Mouse (Mus musculus): ENCODE data around the gene 2200002D01Rik.
A peak's percentile ranks its signal among the peaks of the same experiment; 100 is the strongest.
"Not testable (repeated sequence)": the region's sequence is repeated elsewhere in the genome, so short reads cannot be mapped to it uniquely, and the experiment has no call there.

The 2200002D01Rik gene

DNA sequence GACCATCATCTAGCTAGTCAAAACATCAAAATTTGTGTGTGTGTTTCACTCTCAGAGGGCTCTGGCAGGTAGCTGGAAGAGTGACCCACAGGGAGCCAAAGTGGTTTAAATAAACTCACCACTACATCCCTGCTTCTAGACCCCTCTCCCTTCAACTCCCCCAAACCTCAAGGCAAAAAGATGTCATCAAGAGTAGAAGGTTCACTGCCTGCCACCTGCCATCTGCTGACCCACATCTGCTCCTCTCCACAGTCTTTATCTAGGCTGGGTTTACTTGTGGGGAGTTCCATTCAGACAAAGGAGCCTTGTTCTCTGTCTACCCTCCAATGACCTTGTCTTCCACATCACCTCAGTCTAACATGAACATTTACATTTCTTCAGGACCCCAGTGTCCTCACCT, 31.0 kb upstream of the 2200002D01Rik start:
- no peak for DNase-seq (ENCODE audit: low spot score)

- no peak for DNase-seq (ENCODE audit: low spot score)
These were observed 29.2 kb upstream of the 2200002D01Rik start for GRCm38 (mm10) chr7:29277510-29277909.

DNA sequence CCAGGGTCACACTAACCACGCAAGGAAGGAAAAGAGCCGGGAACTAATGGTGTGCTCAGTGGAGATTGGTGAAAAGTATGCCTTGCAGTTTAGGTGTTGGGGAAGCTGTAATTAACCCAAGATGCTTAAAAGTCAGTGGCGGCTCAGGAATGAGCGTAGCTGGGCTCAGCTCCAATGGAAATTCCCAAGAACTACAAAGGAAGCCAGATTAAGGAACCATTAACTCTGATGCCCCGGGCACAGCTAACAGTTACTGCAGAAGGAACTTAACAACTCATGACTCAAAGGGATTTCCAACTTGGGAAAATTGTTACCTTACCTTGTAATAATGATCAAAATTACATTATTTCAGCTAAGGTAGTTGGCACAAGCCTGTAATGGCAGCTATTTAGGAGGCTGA, 28.4 kb upstream of the 2200002D01Rik start:
- DNase-seq (ENCODE audit: low spot score), result no peak

GRCm38 (mm10) chr7:29271687-29272465, 23.6 kb upstream of the 2200002D01Rik start:
- DNase-seq (ENCODE audit: low spot score), result peak; percentile 19

- no peak for DNase-seq (ENCODE audit: low spot score)
These were observed 22.2 kb upstream of the 2200002D01Rik start for GRCm38 (mm10) chr7:29270445-29270844.

DNA sequence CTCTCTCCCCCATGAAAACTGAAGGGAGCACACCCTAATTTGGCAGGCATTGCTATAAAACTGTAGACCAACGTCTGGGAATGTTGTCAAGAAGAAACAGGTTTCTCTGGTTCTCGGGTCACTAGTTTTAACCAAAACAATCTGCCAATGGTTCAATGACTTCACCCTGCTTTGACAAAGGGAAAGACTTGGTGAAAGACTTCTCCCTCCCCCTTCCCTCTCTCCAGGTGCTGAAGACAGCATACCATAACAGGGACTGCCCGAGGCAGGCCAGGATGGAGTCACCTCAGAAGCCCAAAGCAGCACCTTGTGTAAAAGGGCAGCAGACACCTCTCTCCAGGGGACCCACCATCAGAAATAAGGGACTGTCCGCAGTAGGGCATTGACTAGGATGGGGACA, 18.7 kb upstream of the 2200002D01Rik start:
- no peak for DNase-seq (ENCODE audit: low spot score)

DNA sequence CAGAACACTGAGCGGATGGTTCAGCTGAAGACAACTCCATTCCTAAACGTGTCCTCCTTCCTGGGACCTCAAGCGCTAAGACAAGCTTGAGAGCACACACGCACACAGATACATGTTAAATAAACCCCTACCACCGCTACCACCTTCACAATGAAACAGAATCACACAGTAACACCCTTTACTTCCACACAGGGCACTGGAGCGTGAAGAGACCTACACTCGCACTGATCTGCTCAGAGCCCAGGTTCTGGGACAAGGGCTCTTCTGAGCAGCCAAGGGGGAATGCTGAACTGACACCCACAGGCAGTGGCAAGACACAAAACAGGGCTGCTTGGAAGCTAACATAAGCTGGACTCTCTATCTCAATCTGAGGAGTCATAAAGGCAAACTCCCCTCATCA, 17.4 kb upstream of the 2200002D01Rik start:
- DNase-seq (ENCODE audit: low spot score), result no peak

DNA sequence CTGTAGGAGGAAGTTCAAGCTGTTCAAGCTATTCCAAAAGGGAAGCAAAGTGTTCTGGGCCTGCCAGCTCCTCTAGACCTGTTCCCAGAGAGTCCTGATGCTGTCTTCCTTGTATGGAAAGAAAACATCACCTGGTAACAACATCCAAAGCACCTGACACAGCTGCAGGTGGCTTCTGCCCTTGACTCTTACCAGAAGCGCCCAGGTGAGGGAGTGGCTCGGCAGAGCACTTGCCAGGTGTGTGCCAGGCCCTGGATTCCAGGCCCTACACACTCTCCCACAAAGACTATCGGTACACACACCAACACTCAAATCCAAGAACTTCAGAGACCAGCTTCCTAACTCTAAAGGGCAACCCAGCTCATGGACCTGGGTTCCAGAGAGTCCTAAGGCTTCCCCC, 15.6 kb upstream of the 2200002D01Rik start:
- no peak for DNase-seq (ENCODE audit: low spot score)

GRCm38 (mm10) chr7:29262151-29262550, 13.9 kb upstream of the 2200002D01Rik start:
- no peak for DNase-seq (ENCODE audit: low spot score)

GRCm38 (mm10) chr7:29259781-29260730, 11.8 kb upstream of the 2200002D01Rik start:
- no peak for DNase-seq (ENCODE audit: low spot score)

GRCm38 (mm10) chr7:29257368-29257767, 9.1 kb upstream of the 2200002D01Rik start:
- DNase-seq (ENCODE audit: low spot score), result no peak

- no peak for DNase-seq (ENCODE audit: low spot score)
These were observed 7.6 kb upstream of the 2200002D01Rik start for GRCm38 (mm10) chr7:29255875-29256274.

DNA sequence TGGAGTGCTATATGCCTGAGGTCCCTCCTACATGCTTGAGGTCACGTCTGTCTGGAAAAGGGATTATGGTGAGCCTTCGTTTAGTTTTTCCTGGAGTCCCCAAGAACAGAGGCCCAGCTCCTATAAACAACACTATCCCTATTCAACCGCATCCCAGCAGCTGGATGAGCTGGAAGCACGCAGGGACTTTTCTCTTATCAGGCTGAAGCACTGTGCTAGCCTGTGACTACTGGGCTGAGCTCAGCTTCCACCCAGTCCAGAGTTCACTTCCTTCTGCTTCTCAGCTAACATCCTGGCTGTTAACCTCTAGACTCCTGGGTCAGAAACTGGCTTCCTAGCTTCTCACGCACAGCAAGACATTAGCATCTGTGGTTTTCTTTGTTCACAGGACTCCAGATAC, 5.6 kb upstream of the 2200002D01Rik start:
- DNase-seq (ENCODE audit: low spot score), result no peak

- no peak for DNase-seq (ENCODE audit: low spot score)
These were observed 2.9 kb upstream of the 2200002D01Rik start for GRCm38 (mm10) chr7:29251166-29251565.

DNA sequence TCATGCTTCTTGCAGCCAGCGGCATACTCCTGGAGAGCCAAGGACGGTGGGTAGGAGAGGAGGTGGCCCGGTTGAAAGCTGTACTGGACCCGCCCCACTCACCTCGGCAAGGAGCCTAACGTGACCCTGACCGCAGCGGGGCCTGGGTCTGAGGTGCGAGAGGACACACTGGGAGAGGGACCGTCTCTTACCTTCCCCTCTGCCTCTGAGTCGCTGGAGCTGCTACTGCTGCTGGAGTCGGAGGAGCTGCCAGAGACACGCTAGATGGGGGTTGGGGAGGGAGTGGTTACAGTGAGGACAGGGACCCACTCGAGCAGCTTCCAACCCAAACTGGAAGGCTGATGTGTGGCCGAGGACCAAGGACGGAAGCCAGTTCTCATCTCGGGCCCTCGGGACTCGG, 560 bp downstream of the 2200002D01Rik start:
- DNase-seq (ENCODE audit: low spot score), result no peak

- DNase-seq (ENCODE audit: low spot score), result peak; percentile 39
These were observed 959 bp downstream of the 2200002D01Rik start for GRCm38 (mm10) chr7:29247314-29247700.

DNA sequence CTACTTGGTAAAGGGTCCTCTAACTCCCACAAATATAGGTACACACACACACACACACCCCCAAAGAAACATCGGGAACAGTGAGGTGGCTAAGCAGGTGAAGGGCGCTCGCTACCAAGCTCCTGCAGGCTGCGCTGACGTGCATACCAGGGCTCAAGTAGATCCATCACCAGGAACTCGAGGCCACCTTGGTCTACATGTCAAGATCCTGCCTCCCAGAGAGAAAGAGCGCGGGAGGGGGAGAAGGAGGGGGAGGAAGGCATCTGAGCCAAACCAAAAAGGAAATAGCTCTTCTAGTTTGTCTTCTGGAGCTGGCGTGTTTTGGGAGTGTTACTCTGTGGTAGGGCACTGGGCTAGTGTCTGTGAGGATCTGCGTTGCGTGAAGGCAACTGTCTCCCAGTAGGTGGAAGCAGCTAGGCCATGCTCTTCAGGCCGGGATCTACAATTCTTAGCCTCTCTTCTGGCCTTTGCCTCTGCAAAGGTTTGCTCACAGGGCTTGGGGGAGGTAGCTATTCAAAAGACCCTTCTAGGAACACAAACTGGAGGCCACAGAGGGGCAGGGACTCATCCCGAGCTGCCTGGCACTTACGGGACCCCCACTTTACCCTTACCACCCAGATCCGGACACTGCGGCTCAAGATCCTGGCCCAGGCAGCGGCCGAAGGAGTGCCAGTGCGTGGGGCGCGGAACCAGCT, 1.5 kb downstream of the 2200002D01Rik start:
- no peak for DNase-seq (ENCODE audit: low spot score)

DNA sequence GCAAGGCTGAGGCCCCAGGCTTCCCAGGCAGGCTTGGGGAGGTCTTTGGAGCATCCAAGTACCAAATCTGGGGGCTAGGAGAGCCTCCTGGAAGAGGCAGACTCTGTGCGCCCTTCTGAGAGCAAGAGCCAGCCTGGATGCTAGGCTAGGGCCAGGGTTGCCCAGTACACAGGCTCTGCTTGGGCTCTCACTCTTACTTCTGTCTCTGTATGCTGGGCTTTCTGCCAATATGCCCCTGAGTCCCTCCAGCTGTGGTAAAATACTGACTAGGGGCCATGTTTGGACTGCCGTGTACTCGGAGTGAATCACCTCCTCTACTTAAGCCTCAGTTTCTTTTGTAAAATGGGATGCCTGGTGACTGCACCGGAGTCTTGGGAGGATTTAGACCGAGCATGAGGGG, 2.3 kb downstream of the 2200002D01Rik start:
- no peak for DNase-seq (ENCODE audit: low spot score)

- no peak for DNase-seq (ENCODE audit: low spot score)
These were observed 3.4 kb downstream of the 2200002D01Rik start for GRCm38 (mm10) chr7:29244732-29245416.

- peak; percentile 99 for DNase-seq (ENCODE audit: low spot score)
These were observed 10.0 kb downstream of the 2200002D01Rik start, which contains the start of gene Yif1b for GRCm38 (mm10) chr7:29238019-29238967. TSS of gene Yif1b (plus strand) at chr7:29238329.

GRCm38 (mm10) chr7:29237596-29237995, 10.7 kb downstream of the 2200002D01Rik start:
- not testable (repeated sequence) for DNase-seq (ENCODE audit: low spot score)
